Mouse (Mus musculus) adrenal gland, postnatal 4 days (tissue): ENCODE measurements around the gene Tmem176a. TPM values are rescaled to one million over a fixed set of nuclear protein-coding genes. Genes with fewer than 3 reads are reported as not detected.
"Not testable (repeated sequence)": the region's sequence is repeated elsewhere in the genome, so short reads cannot be mapped to it uniquely, and the experiment has no call there.

ENCODE experiments used
- DNase-seq, 2 experiments: peaks; one replicate each; pipeline ENCODE4 v3.0.0; 2021 to 2022; ENCODE audit warnings: low spot score in 2 of 2, mixed read lengths in 2 of 2
- total RNA-seq, 2 experiments: library from RNA; stranded (reverse); gene quantifications; 2 replicates each; pipeline ENCODE4 v1.2.3; 2021

Tmem176a gene
- total RNA-seq, 2 experiments from 2014 or later: 194 to 220 TPM

GRCm38 (mm10) chr6:48840973-48841625, 380 bp downstream of the Tmem176a start, which contains the start of gene Tmem176b:
Gene Tmem176b, minus strand, starts transcription at chr6:48841496.
- DNase-seq: peak; percentile 82 to 94

GRCm38 (mm10) chr6:48842111-48842842, 1.6 kb downstream of the Tmem176a start:
- peak in 1 of 2 experiments; percentile 47 for DNase-seq

- no peak for DNase-seq
Measured at GRCm38 (mm10) chr6:48845086-48845485, 4.4 kb downstream of the Tmem176a start.

DNA sequence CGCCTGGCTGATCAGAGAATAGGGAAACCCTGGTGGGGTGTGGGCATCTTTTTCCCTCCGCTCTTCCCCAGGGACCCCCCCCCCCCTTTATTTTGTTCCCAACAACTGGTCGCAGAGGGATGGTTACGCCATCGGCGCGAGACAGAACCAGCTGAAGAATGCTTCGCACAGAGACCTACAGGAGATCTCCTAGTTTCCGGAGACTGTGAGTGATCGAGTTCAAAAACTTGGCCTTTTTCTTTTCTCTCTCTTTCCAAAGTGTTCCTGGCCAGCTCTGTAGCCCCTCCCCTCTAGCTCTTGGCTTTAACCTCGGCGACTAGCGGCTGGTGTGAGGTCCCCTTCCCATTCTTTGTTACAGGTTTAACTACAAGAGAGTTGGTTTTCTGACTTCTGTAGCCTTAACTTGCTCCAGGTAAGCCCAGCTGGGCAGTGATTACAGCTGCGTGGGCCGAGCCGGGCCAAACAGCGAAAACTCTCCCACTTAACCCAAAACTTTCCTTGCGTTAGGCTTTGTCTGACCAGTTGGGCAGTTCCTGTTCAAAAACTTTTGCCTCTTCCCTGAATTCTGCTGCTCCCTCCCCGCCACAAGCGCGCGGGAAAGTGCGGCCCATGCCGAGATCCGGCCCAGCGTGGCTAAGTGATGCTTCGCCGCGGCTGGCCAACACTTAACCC, 11.2 kb downstream of the Tmem176a start:
- DNase-seq: no peak

DNA sequence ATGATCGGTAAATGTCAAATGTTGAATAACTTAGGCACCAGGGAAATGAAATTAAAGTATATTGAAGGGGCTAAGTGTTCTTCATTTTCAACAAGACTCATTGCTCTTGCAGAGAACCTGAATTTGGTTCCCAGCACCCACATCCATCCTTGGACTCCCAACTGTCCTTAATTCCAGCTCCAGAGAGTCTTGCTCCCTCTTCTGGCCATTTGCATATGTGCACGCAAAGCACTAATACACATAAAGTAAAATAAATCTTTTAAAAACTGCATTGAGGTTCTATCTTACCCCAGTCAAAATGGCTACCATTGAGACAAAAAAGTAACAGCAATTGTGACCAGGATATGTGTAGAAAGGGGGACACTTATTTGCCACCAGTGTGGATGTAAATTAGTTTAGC, 13.4 kb downstream of the Tmem176a start:
- DNase-seq: no peak

GRCm38 (mm10) chr6:48857613-48858302, 17.0 kb downstream of the Tmem176a start:
- no peak for DNase-seq

GRCm38 (mm10) chr6:48860130-48860815, 19.6 kb downstream of the Tmem176a start:
- peak; percentile 57 to 68 for DNase-seq

DNA sequence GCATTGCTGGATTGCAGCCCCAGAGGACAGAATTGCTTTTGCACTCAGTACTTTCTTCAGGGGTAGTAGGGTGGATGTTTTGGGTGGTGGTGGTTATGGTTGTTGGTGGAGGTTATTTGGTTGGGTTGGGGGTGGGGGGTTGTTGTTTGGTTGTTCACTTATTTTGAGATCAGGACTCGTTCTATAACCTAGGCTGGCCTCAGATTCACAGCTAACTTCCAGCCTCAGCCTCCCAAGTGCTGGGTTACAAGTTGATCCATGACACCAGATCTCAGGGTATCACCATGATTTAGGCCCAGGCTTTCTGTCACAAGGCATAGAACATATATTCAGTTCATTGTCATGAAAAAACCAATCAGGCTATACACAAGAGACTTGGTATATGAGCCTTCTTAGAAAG, 20.1 kb downstream of the Tmem176a start:
- no peak for DNase-seq

GRCm38 (mm10) chr6:48861616-48862280, 21.0 kb downstream of the Tmem176a start:
- DNase-seq: no peak

DNA sequence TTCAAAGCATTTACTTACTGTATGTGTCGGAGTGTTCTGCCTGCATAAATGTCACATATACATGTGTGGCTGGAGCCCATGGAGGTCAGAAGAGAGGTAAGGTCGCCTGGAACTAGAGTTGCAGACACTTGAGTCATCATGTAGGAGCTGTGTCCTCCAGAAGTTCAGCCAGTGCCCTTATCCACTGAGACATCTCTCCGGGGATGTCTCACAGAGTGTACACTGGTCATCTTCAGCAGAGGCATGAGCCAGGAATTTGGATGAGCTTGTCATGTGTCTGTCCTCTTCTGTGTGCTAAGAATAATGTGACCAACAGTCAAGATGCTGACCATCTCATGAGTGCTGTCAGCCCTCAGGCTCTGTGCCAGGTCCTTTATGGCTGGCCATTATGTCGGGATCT, 22.1 kb downstream of the Tmem176a start:
- no peak for DNase-seq

- DNase-seq: no peak
Measured at GRCm38 (mm10) chr6:48863488-48863887, 22.8 kb downstream of the Tmem176a start.

DNA sequence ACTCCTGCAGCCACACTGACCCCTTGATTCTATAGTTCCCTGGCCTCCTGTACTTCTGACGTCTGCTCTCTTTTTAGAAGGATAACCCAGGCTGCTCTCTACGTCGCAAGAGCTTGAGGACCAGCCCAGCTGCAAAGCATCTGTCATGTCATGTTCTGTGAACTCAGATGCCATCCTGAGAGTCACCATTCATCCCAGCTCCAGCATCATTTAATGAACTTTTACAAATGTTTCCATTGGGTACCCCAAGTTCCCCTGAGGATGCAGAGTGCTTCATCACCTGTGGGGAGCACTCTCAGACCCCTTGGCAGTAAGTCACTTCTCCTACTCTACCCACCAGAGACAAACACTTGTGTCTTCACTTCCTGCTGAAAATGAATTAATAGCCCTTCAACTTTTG, 23.5 kb downstream of the Tmem176a start:
- no peak for DNase-seq

DNA sequence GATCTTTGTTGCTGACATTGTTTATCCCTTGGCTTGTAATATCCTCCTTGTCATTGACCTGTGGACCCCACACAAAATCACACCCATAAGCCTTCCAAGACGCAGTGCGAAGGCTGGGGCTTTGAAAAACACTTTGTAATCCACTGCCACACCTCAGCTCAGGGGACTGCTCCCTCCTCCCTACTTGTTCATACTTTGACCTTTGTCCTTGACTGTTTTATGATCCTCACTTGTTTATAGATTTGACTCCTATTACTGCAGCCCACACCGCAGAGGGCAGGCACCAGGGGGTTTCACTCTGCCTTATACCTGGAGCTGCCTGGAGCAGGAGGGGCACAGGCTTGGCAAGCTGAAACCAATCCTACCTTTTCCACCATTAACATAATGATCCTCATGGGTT, 24.0 kb downstream of the Tmem176a start:
- DNase-seq: no peak

DNA sequence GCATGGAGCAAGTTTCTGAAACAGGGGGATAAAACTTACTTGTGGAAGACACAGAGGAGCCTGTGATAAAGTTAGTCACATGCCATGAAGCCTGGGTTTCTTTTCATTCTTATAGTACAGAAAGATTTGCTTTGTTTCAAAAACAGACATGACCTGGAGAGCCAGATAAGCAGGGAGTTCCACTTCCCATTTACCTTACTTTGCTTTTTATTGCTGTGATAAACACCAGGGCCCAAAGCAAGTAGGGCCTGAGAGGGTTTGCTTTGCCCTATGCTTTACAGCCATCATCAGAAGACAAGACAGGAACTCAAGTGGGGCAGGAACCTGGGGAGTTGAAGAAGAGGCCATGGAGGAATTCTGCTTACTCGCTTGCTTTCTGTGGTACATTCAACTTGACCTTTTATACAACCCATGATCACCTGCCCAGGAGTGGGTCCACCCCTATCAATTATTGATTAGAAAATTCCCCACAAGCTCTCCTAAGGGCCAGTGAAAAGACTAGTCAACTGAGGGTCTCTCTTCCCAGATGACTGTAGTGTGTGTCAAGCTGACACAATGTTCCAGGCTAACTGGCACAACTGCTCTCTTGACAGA, 24.5 kb downstream of the Tmem176a start:
- no peak for DNase-seq

- DNase-seq: not testable (repeated sequence)
Measured at GRCm38 (mm10) chr6:48866355-48866950, 25.7 kb downstream of the Tmem176a start.

- no peak for DNase-seq
Measured at GRCm38 (mm10) chr6:48867158-48867557, 26.4 kb downstream of the Tmem176a start.

DNA sequence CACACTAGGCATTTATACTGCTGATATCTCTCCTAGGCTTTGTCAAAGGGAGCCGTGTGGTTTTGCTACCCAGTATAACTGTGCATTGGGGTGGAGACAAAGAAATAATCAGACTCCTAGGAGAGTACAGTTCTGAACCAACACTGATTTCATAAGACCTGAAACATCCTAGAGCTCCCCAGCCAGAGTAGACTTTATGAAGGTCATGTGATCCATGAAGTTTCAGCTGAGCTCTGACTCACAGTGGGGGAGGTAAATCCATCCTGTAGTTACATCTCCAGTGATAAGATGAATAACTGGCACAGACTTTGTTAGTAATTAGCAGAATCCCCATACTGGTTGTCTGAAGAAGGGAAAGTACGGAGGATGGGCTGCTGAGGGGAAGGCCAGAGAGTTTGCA, 29.1 kb downstream of the Tmem176a start:
- DNase-seq: no peak

DNA sequence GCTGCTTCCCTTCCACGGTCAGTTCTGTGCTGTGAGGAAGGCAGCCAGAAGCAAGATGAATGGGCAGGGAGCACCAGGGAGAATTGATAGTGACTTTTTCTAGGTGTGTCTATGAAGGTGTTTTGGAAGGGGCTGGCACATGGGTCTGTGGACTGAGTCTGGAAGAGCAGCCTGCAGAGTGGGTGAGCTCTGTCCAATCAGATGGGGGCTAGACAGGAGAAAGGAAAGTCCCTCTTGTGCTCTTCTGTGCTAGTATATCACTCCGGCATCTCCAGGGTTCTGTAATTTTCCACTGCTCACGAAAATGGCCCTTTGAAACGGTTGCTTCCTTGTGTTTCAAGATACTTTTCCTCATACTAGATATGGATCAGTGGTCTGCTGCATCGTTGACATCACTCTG, 31.9 kb downstream of the Tmem176a start, which contains the start of gene Aoc1:
Aoc1 (plus strand) TSS at position 301 of the 400 bp plus-strand sequence.
- no peak for DNase-seq

DNA sequence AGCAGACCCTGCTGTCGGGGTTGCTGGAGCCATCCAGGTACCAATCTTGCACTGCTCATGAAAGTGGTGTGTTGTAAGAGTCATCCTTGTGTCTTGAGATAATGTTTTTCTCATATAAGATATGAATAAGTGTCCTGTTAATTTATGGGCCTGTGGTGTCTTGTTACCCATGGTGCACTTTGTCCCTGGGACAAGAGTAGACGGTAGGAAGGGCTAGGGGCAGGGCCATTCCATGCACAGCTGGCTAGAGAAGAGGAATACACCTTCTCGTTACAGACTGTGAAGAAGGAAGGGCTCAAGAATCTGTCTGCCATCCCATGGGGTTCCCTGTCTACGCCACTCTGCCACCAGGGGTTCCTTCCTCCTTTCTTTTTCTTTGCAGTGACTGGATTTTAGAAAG, 33.9 kb downstream of the Tmem176a start:
- DNase-seq: no peak
